Mouse (Mus musculus): ENCODE measurements around the gene Barx2.

DNA sequence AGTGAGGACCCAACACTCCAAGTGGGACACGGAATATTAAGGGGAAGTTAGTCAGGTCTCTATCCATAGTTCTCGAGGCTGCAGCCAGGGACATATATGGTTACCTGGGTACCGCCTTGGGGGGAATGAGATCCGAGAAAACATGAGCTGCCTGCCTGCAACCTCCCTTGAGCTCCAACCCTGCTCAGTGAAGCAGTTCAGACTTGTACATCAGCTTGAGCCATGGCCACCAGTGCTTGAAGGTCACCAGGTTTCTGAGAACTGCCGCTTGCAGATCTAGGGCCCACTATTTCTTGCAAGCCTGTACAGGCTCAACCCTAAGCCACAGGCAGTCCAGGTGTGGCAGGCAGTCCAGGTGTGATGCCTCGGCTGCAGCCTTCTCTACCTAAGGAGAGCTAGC lies 57.6 kb downstream of the Barx2 start:
- TF ChIP-seq ZC3H11A (IDR thresholded peaks at IDR 0.05; ENCODE audit: borderline replicate concordance, low read depth, low read length) (no peak), CHD2 (IDR thresholded peaks at IDR 0.05; ENCODE audit: low read depth, low read length) (no peak), HCFC1 (IDR thresholded peaks at IDR 0.05; ENCODE audit: borderline replicate concordance, insufficient read depth, low read length) (no peak), MAFK (IDR thresholded peaks at IDR 0.05; ENCODE audit: insufficient read depth, low read depth, low read length) (no peak), ZNF384 (IDR thresholded peaks at IDR 0.05; ENCODE audit: low read depth, low read length) (no peak)
